Mouse (Mus musculus) lung, embryonic 16.5 days (tissue): Measurements from ENCODE around the gene Arhgap32. TPM values are rescaled to one million over a fixed set of nuclear protein-coding genes. Genes with fewer than 3 reads are reported as not detected.

ENCODE experiments used
- ATAC-seq: fragments of 200-750 bp; cut with Nextera tagmentation; 2 replicates; pipeline ENCODE4 v1.8.0; 2017; ENCODE audit warnings: low read depth, mild to moderate bottlenecking, moderate library complexity
- H3K27ac ChIP-seq: fragments of 300-500 bp; sonication (generic); 2 replicates; pipeline ENCODE4 v1.5.1; 2014; ENCODE audit warnings: mild to moderate bottlenecking, control low read depth, low read length
- H3K27me3 ChIP-seq: fragments of 300-500 bp; sonication (generic); 2 replicates; pipeline ENCODE4 v1.6.1; 2014; ENCODE audit warnings: low read depth, low read length, mixed read lengths; ENCODE audit not compliant: control insufficient read depth, insufficient read depth
- H3K36me3 ChIP-seq: fragments of 300-500 bp; sonication (generic); 2 replicates; pipeline ENCODE4 v1.6.1; 2014; ENCODE audit warnings: low read length; ENCODE audit not compliant: control insufficient read depth, insufficient read depth
- H3K4me1 ChIP-seq: fragments of 300-500 bp; sonication (generic); replicated peaks from 2 replicates; pipeline ENCODE4 v1.6.1; 2014; ENCODE audit warnings: low read length, mixed read lengths; ENCODE audit not compliant: control insufficient read depth, insufficient read depth
- H3K4me2 ChIP-seq: fragments of 300-500 bp; sonication (generic); 2 replicates; pipeline ENCODE4 v1.6.1; 2014; ENCODE audit warnings: low read depth, low read length, control low read depth
- H3K4me3 ChIP-seq: fragments of 300-500 bp; sonication (generic); 2 replicates; pipeline ENCODE4 v1.5.1; 2014; ENCODE audit warnings: mild to moderate bottlenecking, low read length, control low read depth
- H3K9ac ChIP-seq: fragments of 300-500 bp; sonication (generic); 2 replicates; pipeline ENCODE4 v1.6.1; 2014; ENCODE audit warnings: low read length, control low read depth
- H3K9me3 ChIP-seq: fragments of 300-500 bp; sonication (generic); 2 replicates; pipeline ENCODE4 v1.6.1; 2016; ENCODE audit warnings: low read length; ENCODE audit not compliant: control insufficient read depth
- WGBS: fragments of 180-500 bp; shearing (Covaris S2); extraction: QIAGEN DNeasy Blood & Tissue Kit; methylation state at CpG from one replicate; pipeline ENCODE4 v1.1.7; 2014; 5-methylcytosine and 5-hydroxymethylcytosine counted together
- microRNA-seq: library from miRNA; unstranded; fragments of <30 nt; microRNA quantifications from one replicate; pipeline ENCODE4, GENCODE M21; 2016
- polyA plus RNA-seq: library from polyadenylated mRNA; unstranded; fragments of >200 nt; fragmentation: Nextera tagmentation; extraction: Ambion mirVana; gene quantifications from 2 replicates; pipeline ENCODE4 v1.2.1, GENCODE M21; 2015

Arhgap32 gene
- polyA plus RNA-seq, 1 experiment from 2014 or later, result 4.9 TPM

DNA sequence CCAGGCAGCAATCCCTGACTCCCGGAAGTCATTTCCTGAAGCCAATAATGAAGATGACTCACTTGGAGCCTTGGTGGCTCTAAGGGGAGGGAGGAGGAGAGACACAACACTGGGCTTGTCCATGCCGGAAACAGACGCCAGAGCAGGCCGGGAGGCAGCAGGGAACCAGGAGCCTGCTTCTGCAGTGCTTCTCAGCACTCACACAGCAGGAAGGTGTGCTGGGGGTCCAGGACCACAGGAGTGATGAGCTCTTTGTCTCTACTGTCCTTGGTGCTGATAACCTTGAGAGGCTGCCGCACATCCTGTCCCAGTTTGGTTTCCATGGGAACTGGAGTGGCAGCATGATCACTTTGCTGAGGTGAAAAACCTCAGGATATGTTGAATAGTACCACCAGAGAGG, 176.8 kb downstream of the Arhgap32 start:
- no peak overlapping the region for H3K4me3 ChIP-seq
- no peaks in the 10 kb centered on the region for H3K27me3 ChIP-seq
- 11% methylated on average over 5 of the region's 5 CpGs for WGBS
- ATAC-seq, result peak; percentile 57
- no peaks in the 10 kb centered on the region for H3K9me3 ChIP-seq
- no peaks in the 10 kb centered on the region for H3K36me3 ChIP-seq
- H3K4me2 ChIP-seq, result no peak overlapping the region
- 0 out of 2 replicates have a peak, but pooled peaks cover 10% of the 10 kb centered on the region for H3K4me1 ChIP-seq
- no peak overlapping the region for H3K9ac ChIP-seq
- H3K27ac ChIP-seq, result no peak overlapping the region

DNA sequence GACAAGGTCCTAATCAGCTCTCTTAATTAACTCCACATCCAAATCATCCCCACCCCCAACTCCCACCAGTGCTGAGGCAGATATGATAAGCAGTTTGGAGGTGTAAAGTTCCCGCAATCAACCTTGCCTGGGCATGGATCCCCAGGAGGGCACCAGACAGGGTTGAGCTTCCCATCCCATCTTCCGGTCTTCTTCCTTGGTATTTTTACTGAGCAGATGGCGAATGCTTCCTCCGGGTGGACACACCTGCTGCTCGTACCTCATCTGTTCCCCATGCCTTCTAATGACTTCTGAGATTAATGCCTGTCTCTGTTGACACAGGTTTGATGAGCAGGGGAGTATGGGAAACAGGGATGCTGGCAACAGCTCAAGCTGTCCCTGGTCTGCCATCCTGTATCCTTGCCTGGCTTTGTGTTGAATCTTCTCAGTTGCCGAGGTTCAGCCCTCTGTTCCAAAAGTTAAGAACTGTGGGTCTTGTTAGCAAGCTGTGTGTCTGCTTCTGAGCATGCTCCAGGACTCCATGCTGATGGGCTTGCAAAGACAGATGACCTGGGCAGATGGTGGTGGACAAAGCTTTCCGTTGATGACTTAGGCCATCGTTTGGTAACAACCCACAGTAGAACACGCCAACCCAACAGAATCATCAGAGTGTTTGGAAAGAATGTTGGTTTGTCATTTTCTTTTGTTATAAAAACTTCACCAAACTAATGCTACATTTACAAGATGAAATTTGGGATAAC, 179.3 kb downstream of the Arhgap32 start:
- H3K4me1 ChIP-seq, result 0 out of 2 replicates have a peak, but pooled peaks cover 10% of the 10 kb centered on the region
- H3K27me3 ChIP-seq, result no peaks in the 10 kb centered on the region
- H3K9me3 ChIP-seq, result no peaks in the 10 kb centered on the region
- WGBS, result 89% methylated on average over 9 of the region's 9 CpGs
- H3K36me3 ChIP-seq, result no peaks in the 10 kb centered on the region
- H3K4me2 ChIP-seq, result no peak overlapping the region
- H3K9ac ChIP-seq, result no peak overlapping the region
- H3K4me3 ChIP-seq, result no peak overlapping the region
- ATAC-seq, result no peak
- H3K27ac ChIP-seq, result no peak overlapping the region

DNA sequence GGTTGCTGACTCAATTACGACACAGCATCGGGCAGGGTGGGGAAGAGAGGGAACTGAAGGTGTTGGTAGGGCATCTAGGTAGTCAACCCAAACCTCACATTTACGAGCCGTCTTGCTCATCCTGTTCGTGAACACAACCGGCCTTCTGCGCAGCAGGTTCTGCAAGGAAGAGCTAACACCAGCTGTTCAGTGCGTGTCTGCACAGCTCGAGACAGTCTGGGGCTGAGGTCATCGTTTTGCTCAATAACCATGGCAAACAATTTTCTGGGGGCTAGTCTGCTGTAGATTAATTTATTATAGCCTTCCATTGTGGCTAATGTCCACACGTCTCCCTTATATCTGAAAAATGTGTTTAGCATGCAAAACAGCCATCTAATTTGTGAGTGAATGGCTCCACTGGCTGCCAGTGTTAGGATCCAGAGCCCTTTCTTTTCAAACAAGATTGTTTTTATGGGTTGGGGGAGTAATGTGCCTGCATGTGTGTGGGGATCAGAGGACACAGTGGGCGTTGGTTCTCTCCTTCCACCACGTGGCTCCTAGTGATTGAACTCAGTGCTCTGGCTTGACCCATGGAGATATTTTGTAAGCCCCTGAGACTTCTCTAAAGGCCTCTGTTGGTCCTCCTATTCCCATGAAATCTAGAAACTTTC, 186.7 kb downstream of the Arhgap32 start:
- Histone ChIP-seq H3K4me2 (no peak overlapping the region), H3K4me1 (no peaks in the 10 kb centered on the region), H3K27me3 (no peaks in the 10 kb centered on the region), H3K27ac (no peak overlapping the region), H3K36me3 (no peaks in the 10 kb centered on the region), H3K9me3 (no peaks in the 10 kb centered on the region), H3K9ac (no peak overlapping the region), H3K4me3 (no peak overlapping the region)
- 80% methylated on average over 13 of the region's 13 CpGs for WGBS
- no peak for ATAC-seq

DNA sequence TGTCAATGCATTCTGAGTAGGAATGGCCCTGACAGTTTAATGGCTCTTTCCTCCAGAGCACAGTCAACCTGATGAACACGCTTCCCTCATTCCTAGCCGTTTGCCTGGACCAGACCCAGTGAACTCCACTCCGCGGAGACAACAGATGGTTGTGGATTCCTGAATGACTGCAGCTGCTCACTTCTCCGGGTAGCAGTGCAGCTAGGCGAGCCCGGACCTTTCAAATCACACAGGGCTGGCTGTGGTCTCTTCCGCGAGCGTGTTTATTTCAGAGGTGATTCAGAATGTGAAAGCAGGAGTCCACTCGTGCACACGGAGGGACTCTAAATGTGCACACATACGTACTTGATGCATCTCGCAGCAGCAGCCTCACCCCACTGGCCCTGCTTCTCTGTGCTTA, 195.8 kb downstream of the Arhgap32 start:
- Histone ChIP-seq H3K9me3 (no peaks in the 10 kb centered on the region), H3K9ac (no peak overlapping the region), H3K27ac (no peak overlapping the region; the same call in 1 of the 2 replicates), H3K27me3 (no peaks in the 10 kb centered on the region), H3K36me3 (no peaks in the 10 kb centered on the region), H3K4me2 (peak overlapping the region; percentile 19), H3K4me3 (no peak overlapping the region), H3K4me1 (peaks cover 11% of the 10 kb centered on the region)
- WGBS, result 39% methylated on average over 14 of the region's 14 CpGs
- peak; percentile 23; the same call in 1 of the 2 replicates for ATAC-seq

DNA sequence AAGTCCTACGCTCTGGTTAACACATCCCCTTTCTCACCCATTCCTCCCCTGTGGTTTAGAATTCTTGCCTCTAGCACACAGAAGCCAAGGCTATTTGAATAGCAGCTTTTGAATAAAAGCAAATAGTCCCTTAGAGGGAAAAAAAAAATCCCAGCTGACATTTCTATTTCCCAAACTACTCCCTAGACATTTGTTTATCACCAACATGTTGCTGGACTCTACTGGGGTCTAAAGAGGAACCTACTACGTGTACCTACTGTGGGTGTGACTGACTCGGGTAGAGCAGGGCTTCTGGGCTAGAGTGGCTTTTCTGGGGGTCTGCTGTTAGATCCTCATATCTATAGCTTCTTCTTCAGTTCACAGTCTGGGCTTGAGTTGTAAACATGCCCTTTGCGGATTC, 196.3 kb downstream of the Arhgap32 start:
- Histone ChIP-seq H3K9ac (no peak overlapping the region), H3K36me3 (no peaks in the 10 kb centered on the region)

DNA sequence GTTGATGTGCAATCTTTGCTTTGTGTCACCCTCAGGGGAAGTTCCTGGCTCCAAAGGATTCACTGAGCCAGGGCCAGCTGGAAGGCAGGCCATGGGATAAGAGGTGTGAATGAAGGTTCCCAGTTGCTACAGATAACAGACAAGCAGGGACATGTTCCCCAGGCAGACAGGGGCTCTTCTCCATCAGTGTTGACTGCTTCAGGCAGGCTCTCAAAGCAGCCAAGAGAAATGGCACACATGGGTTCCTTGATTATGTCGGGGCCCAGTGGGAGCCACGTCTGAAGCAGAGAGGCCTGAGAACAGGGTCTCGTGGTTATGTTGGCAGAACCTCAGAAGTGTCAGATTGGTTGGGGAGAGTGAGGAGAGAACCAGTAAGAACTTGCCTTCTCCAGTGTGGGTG, 198.1 kb downstream of the Arhgap32 start:
- no peak overlapping the region for H3K9ac ChIP-seq
- H3K4me1 ChIP-seq, result peaks cover 11% of the 10 kb centered on the region
- H3K4me3 ChIP-seq, result no peak overlapping the region
- 51% methylated on average over 3 of the region's 3 CpGs for WGBS
- H3K4me2 ChIP-seq, result no peak overlapping the region
- no peaks in the 10 kb centered on the region for H3K9me3 ChIP-seq
- peak; percentile 95 for ATAC-seq
- peak overlapping the region; percentile 80 for H3K27ac ChIP-seq
- no peaks in the 10 kb centered on the region for H3K36me3 ChIP-seq
- no peaks in the 10 kb centered on the region for H3K27me3 ChIP-seq

More for the DNA sequence above, 196.3 kb downstream of the Arhgap32 start:
- no peak overlapping the region for H3K4me3 ChIP-seq
- no peaks in the 10 kb centered on the region for H3K27me3 ChIP-seq
- H3K4me1 ChIP-seq, result peaks cover 11% of the 10 kb centered on the region
- H3K27ac ChIP-seq, result no peak overlapping the region; the same call in 1 of the 2 replicates
- no peak for ATAC-seq
- H3K4me2 ChIP-seq, result peak overlapping the region; percentile 19
- no peaks in the 10 kb centered on the region for H3K9me3 ChIP-seq
- WGBS, result 29% methylated on average over 4 of the region's 4 CpGs

DNA sequence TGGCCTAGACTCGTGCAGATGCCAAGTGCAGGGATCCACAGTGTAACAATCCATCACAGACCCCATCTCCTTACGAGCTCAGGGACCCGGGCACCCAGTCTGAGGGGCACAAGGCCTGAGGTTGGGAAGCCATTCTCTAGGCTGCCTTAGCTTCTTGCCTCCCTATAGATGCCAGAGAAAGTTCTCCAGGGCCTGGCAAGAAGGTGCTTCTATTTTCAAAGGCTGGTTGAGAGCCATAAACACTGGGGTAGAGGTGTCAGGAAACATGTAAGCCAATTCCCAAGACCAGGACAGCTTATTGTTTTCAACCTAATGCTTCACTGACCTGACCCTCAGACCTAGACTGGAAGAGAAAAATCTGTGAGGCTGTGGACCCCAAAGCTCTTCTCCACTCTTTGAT, 200.1 kb downstream of the Arhgap32 start:
- H3K27me3 ChIP-seq, result no peaks in the 10 kb centered on the region
- H3K9me3 ChIP-seq, result no peaks in the 10 kb centered on the region
- H3K4me3 ChIP-seq, result no peak overlapping the region
- H3K27ac ChIP-seq, result no peak overlapping the region
- peaks cover 16% of the 10 kb centered on the region for H3K4me1 ChIP-seq
- 84% methylated on average over 3 of the region's 3 CpGs for whole genome bisulfite sequencing
- no peak for ATAC-seq
- no peak overlapping the region for H3K4me2 ChIP-seq
- H3K9ac ChIP-seq, result no peak overlapping the region
- H3K36me3 ChIP-seq, result no peaks in the 10 kb centered on the region

Small RNA genes lying within 50 kb of the gene (microRNA-seq; reads per million reads assigned to microRNA genes)
- not detected for gene Gm44453

Other genes starting within 250 kb of the Arhgap32 start
- gene Barx2, start 202.7 kb upstream of the Arhgap32 start, polyA plus RNA-seq, result not detected in 2 replicates
- 1.9 and 2.7 TPM in 2 replicates for gene Kcnj5, start 228.2 kb downstream of the Arhgap32 start, polyA plus RNA-seq